Mouse (Mus musculus) T-helper 2 cell (primary cell): ENCODE measurements around the gene BC025920.

Experiments
- in situ Hi-C: fragments of 300-600 bp; cut with MboI, MseI; formaldehyde crosslinking; loops from one replicate; pipeline ENCODE4 v1.15.1; 2025; ENCODE audit warnings: high pct_unique_total_duplicates

Gene BC025920

GRCm38 (mm10) chr10:81641978-81642647 lies 36.0 kb downstream of the BC025920 start:
- in situ Hi-C loops: loop anchor here (25.0 kb wide), 1 partner anchor 1695 kb away; the partner anchor contains the start of gene Slc41a2

- in situ Hi-C loops: loop anchor here (25.0 kb wide), 1 partner anchor 1694 kb away; the partner anchor contains the start of gene Slc41a2
These were observed 36.8 kb downstream of the BC025920 start for GRCm38 (mm10) chr10:81642648-81643448.

GRCm38 (mm10) chr10:81643449-81644055 lies 37.5 kb downstream of the BC025920 start:
- in situ Hi-C loops: loop anchor here (25.0 kb wide), 1 partner anchor 1694 kb away; the partner anchor contains the start of gene Slc41a2

- in situ Hi-C loops: loop anchor here (25.0 kb wide), 1 partner anchor 1693 kb away; the partner anchor contains the start of gene Slc41a2
These were observed 38.1 kb downstream of the BC025920 start for GRCm38 (mm10) chr10:81644162-81644561.

- in situ Hi-C loops: loop anchor here (5.0 to 25.0 kb wide), 3 partner anchors 58 to 1693 kb away; partner anchors contain the start of genes Slc41a2 and Zfp433
These were observed 38.6 kb downstream of the BC025920 start for GRCm38 (mm10) chr10:81644716-81645115.

- in situ Hi-C loops: loop anchor here (5.0 to 25.0 kb wide), 3 partner anchors 57 to 1692 kb away; partner anchors contain the start of genes Slc41a2 and Zfp433
These were observed 39.3 kb downstream of the BC025920 start for GRCm38 (mm10) chr10:81645391-81645790.

GRCm38 (mm10) chr10:81646015-81646555 lies 40.0 kb downstream of the BC025920 start:
- in situ Hi-C loops: loop anchor here (5.0 to 25.0 kb wide), 3 partner anchors 56 to 1691 kb away; partner anchors contain the start of genes Slc41a2 and Zfp433

GRCm38 (mm10) chr10:81648803-81649775 lies 43.0 kb downstream of the BC025920 start, which contains the start of gene Gm10778:
Gene Gm10778, plus strand, starts transcription at chr10:81649059.
- in situ Hi-C loops: loop anchor here (5.0 to 25.0 kb wide), 3 partner anchors 53 to 1688 kb away; partner anchors contain the start of genes Slc41a2 and Zfp433

- in situ Hi-C loops: loop anchor here (5.0 kb wide), 1 partner anchor 167 kb away; no protein-coding TSS in a partner anchor
These were observed 49.1 kb downstream of the BC025920 start for GRCm38 (mm10) chr10:81655178-81655577.

- in situ Hi-C loops: loop anchor here (5.0 kb wide), 1 partner anchor 166 kb away; no protein-coding TSS in a partner anchor
These were observed 50.1 kb downstream of the BC025920 start for GRCm38 (mm10) chr10:81656174-81656573.
